Mouse (Mus musculus) lung, postnatal 10 days (tissue): ENCODE data around the gene Rusc1.
A peak's percentile ranks its signal among the peaks of the same experiment; 100 is the strongest.
"Not testable (repeated sequence)": the region's sequence is repeated elsewhere in the genome, so short reads cannot be mapped to it uniquely, and the experiment has no call there.

Source experiments
- DNase-seq: peaks from one replicate; pipeline ENCODE4 v3.0.0; 2021

Rusc1 gene

DNA sequence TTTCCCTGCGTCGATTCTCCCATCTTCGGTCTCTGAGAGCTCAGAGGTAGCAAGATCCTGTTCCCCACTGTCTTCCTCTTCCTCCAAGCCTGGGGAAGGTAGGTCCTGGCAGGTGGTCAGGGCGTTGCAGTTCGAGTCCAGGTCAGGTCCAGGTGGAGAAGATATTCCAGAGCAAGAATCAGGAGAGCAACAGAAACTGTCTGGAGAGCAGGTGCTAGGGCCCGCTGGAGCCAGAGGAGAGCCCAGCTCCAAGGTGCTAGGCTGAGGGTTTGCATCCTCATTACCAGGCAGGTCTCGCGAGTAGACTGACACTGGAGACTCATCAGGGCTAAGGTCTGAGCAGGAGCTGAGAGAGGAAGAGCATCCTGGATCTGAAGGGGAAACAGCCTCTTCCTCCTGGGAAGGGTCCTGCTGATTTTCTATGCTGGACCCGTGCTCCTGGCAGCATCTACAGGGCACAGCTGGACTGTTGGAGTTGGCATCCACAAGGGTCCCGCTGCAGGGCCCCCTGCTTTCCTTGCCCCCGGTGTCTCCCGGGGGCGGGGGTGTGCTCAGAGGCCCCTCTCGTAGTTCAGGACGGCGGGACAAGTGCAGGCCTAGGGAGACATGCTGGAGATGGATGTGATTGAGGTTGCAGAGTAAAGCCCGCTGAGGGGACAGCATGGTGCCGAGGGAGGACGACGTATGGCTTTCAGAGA is 1.2 kb downstream of the Rusc1 start:
- no peak for DNase-seq

DNA sequence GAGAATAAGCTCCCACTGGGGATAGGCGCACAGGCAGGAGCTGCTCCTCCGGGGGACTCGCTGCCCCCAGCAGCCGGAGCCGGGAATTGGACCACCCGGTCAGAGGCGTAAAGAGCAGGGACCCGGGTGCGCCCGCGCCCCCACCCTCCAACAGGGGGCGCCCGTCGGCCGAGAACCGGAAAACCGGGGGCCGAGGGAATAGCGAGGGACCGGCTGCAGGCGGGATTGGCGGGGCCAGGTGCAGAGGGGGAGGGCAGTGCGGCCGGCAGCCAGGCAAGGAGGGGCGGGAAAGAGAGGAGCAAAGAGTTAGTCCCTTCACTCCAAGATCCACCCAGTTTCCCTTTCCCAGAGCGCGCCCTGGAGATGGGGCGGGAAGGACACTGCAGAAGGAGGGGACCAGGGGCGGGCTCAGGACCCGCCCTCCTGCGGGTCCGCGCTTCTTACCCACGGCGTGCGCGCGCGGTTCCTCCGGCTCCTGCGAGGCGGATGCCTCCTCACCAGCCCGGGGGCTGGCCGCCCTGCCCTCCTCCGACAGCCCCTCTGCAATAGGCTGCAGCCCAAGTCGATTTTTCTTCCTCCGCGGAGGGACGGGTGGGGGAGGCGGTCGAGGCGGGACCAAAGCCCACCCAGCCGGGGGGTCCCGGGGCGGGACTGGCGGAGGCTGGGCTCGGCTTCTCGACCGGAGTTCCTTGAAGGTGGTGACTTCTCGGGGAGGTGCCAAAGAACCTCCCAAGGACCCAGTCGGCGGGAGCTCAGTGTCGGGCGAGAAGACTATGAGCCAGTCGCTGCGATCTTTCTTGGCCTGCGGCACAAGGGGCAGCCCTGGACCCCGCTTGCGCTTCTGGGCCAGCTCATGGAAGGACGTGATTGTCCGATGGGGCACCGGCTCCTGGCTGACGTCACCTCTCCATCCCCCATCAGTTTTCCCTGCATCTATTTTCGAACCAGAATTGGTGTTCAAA is 2.1 kb downstream of the Rusc1 start:
- peak; percentile 88 for DNase-seq

DNA sequence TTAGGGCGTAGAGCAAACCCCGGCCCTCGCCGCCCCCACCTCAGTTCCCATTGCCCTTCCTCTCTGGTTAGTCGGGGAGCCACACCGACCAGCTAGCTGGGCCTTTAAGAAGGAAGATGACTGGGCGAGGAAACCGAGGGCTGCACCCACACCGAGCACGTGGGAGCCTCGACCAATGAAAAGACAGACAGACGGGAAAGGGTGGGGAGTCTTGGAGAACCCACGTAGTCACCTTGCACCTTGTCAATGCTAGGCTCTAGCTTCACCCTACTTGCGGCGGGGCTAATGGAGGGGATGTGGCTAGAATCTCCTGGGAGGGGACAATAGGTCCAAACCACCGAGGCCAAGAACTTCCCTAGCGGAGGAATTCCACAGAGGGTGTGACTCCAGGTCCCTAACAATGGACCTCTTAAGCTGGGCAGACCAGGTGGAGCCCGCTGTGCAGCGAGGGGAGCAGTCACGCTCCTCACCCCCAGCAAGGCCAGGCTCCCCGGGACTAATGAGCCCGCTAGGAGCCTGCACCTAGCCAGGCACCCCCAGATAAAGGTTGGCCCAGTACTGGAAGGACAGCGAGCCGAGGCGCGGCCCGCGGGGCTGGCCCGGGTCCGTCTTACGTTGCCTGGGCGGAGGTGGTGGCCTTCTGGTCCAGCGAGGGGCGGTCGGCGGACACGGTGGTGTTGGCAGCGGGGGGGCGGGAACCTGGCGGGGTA is 3.1 kb downstream of the Rusc1 start:
- peak; percentile 92 for DNase-seq

DNA sequence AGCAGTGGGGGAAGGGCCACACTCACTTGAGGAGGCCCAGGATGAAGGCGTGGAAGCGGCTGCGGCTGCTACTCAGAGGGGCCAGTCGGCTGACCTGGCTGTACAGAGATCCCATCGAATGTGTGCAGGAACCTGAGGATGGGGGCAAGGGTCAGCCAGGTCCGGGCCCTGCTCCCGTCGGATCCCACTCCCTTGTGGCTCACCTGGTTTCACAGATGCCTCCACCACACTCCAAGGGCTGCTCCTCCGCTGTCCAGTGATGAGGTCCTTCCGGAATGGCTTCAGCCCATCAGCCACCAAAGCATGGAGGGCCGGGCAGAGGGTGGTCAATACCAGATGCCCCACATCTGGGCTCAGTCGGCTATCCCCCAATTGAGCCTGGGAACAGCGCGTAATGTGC is 4.1 kb downstream of the Rusc1 start:
- no peak for DNase-seq

DNA sequence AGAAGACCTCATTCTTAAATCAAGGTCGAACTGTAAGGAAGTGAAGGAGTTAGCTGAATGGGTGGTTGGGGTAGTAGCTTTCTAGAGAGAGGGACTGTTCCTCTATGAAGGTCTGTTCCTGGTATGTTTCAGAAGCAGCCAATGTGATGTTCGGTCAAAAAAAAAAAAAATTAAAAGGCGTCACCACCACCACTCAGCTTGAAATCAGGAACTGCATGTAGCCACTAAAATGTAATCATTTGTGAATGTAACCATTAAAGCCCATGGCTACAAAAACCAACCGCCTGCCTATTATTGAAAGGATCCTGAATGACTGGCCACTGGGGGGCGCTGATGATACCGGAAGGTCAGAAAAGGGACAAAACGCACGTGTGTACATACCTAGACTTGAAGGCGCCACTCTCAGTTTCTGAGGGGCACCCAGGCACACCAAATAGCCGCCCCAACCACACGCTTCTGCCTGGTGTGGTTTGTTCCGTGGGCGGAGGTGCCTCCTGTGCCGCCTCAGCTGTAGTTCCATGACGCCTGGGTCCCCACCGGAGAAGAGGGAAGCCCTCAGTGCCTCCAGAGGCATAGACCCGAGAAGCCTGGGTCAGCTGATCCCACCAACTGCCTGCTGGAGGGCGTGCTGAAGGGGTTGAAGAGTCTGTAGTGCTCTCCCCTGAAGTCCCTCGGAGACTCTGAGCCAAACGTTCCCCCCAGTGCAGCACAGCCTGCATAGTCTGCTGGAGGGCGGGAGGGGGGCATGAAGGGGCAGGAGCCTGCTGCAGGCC is 5.6 kb downstream of the Rusc1 start:
- peak; percentile 89 for DNase-seq

DNA sequence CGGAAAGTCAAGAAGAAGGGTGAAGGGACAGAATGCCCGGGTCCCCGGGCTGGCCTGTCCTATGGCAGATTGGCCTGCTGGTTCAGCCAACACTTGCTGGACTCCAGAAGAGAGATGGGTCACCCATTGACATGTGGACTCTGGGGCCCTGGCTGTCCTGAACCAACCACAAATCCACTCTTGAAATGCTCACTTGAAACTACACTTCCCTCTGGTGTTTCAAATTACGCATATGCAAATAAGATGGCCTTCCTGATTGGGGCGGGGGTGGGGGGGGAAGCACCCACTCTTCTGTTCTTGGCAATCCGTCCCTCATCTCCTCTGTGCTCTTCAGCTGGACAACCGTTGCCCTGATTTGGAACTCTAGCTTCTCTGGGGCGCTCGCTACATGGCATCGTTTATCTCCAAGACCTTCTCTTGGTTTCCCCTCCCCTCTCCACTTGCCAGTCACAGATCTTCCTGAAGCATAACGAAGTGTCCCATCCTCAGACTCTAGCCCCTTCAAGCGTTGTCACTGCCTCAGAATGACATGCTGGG is 8.4 kb downstream of the Rusc1 start:
- no peak for DNase-seq

DNA sequence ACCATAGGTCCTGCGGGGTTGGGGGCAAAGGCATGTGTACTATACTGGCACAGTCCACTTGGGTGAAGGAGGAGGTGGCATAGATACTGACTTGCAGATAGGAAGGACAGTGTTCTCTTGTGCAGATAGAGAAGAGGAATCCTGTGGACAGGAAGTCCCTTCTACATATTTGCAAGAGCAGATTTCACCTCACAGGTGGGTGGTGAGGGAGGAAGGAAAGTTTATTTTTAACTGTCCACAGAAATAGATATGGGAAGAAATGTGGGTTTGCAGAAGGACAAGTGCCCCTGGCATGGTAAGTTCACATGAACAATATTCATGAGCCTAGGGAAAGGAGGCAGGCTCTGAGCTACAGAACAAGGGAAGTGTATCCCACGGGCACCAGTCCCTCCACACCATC is 9.0 kb downstream of the Rusc1 start:
- DNase-seq = no peak

DNA sequence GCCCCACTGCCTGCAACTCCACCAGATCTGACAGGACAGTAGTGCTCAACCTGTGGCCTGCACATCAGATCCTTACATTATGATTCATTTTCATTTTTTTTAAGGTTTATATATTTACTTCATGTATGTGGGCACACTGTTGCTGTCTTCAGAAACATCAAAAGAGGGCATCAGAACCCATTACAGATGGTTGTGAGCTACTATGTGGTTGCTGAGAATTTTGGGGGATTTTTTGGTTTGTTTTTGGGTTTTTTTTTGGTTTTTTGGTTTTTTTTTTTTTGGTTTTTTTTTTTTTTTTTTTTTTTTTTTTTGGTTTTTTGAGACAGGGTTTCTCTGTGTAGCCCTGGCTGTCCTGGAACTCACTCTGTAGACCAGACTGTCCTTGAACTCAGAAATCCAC is 10.8 kb downstream of the Rusc1 start:
- DNase-seq = not testable (repeated sequence)

DNA sequence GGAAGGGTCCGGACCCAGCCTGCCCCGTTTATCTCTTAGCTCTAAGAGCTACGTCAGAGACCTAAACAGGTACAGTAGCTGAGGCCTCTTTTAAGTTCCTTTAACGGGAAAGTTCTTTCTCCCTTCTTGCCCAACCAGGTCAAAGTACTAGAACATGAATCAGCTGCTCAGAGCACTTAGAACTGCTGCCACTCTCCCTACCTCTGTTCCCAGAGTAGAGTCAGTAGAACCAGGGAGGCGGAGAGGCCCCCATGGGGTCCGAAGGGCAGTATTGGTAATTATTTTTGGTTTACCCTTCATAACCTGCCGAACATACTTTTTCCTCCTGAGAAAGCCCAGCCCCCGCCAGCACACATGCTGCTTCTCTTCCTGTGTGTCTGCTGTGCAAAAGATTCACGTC is 15.7 kb downstream of the Rusc1 start:
- DNase-seq = no peak

DNA sequence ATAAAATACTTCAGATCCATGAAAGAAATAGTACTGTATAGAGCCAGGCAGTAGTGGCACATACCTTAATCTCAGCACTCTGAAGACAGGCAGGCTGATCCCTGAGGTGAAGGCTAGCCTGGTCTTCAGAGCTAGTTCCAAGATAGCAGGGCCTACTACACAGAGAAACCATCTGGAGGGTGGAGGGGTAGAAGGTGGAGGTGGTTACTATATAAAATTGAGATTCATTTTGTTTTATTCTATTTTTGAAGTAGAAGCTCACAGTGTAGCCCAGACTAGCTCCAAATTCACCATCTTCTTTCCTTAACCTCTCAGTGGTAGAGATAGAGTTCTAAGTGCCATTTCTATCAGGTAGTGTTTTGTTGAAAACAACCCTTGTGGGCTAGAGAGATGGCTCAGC is 25.8 kb downstream of the Rusc1 start:
- DNase-seq = no peak

DNA sequence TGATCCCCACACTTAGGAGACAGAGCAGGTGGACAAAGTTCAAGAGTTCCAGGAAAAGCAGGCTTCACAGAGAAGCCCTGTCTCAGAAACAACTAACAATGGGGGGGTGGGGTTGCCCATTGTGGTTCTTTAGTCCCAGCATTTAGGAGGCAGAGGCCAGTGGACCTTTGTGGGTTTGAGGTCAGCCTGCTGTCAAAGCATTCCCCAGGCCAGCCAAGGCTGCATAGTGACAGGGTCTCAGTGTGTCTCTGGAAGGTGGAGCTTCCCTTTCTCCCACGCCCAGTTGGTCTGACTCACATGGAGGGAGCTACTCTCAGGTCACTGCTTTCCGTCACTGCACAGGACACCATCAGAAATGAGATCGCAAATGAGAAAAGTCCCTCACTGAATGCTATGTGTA is 31.4 kb downstream of the Rusc1 start:
- DNase-seq = no peak

DNA sequence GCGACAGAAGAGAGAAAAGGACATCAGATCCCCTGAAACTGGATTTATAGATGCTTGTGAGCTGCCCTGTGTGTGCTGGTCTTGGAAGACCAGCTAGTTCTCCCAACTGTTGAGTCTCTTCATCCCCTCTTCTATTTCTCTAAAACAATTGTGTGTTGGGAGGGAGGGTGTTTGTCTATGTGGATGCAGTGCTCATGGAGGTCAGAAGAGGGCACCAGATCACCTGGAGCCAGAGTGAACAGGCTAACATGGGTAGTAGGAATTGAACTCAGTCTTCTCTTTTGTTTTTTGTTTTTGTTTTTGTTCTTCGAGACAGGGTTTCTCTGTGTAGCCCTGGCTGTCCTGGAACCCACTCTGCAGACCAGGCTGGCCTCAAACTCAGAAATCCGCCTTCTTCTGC is 34.3 kb downstream of the Rusc1 start:
- peak; percentile 30 for DNase-seq

DNA sequence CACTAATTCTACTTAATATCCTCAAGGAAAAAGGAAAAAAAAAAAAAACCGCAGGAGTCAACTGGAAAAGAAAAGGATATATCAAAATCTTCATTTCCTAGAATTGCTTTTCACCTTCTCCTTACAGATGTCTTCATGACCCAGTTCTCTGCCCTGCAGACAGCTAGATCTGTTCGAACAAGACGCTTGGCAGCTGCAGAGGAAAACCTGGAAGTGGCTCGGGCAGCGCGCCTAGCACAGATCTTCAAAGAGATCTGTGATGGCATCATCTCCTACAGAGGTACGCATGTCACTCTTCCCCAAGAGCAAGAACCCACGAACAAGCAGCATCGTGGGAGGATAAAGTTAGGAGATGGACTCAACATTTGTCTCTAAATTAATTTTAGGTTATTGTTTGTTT is 34.8 kb downstream of the Rusc1 start:
- no peak for DNase-seq

DNA sequence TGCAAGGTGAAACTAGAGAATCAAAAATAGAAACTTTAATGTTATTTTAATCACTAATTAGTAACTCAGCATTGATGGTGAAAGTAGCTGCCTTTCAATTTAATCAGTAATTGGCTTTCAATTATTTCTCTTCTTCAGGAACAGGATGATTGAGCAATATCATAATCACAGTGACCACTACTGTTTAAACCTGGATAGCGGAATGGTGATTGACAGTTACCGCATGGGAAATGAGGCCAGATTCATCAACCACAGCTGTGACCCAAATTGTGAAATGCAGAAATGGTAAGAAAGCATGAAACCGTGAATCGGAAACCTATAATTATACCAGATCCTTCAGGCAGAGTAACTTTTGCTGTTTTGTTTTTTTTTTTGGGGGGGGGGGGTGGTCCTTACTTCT is 49.8 kb downstream of the Rusc1 start:
- no peak for DNase-seq
